Mouse (Mus musculus): Measurements from ENCODE around the gene Plet1. TPM values are rescaled to one million over a fixed set of nuclear protein-coding genes. Genes with fewer than 3 reads are reported as not detected.

The Plet1 gene
- total and polyA plus RNA-seq, 3 experiments, result 0.08 to 0.19 TPM; not detected in 1

- Histone ChIP-seq H3K36me3 (replicated peaks in 1 of 2; ENCODE audit: control insufficient read depth in 1 of 2, insufficient read depth in 1 of 2, low read length in 1 of 2) (peaks cover 17 to 50% of the 10 kb centered on the region in 2 experiments), H3K4me1 (ENCODE audit: control insufficient read depth in 1 of 2, insufficient read depth in 2 of 2) (peaks cover 14 to 26% of the 10 kb centered on the region in 2 experiments), H3K27ac (ENCODE audit: insufficient read depth, low read depth) (no peak overlapping the region), H3K4me2 (ENCODE audit: insufficient read depth, low read depth, poor library complexity, severe bottlenecking) (no peak overlapping the region), H3K9me3 (replicated peaks; ENCODE audit: low read length) (no peaks in the 10 kb centered on the region), H3K27me3 (replicated peaks) (no peaks in the 10 kb centered on the region), H3K9ac (ENCODE audit: insufficient read depth, low read depth) (no peak overlapping the region), H3K4me3 (replicated peaks in 1 of 3; ENCODE audit: low read depth in 2 of 3, low read length in 2 of 3, poor library complexity in 1 of 3) (no peak overlapping the region), H3K79me2 (replicated peaks; ENCODE audit: control insufficient read depth, extremely low read depth, insufficient read depth, poor library complexity, severe bottlenecking) (no peaks in the 10 kb centered on the region)
- in situ Hi-C loops (cut with MboI; ENCODE audit: low pct_ligation_motif_present, low pct_unique_long_range_greater_than_20kb, low sequenced_read_pairs), result loop anchor here (10.0 kb wide), 1 partner anchor 188 kb away; no protein-coding TSS in a partner anchor
- TF ChIP-seq NELFE (IDR thresholded peaks at IDR 0.05; ENCODE audit: low read depth, low read length) (no peak), HCFC1 (IDR thresholded peaks at IDR 0.05; ENCODE audit: low read depth, low read length) (no peak), JUN (IDR thresholded peaks at IDR 0.05; ENCODE audit: insufficient read depth, low read depth, low read length) (no peak), POLR2A (IDR thresholded peaks at IDR 0.05; ENCODE audit: low read depth, low read length) (no peak), ZNF384 (IDR thresholded peaks at IDR 0.05; ENCODE audit: low read depth, low read length) (no peak), SMC3 (IDR thresholded peaks at IDR 0.05; ENCODE audit: low read depth, low read length) (no peak), ZC3H11A (IDR thresholded peaks at IDR 0.05; ENCODE audit: low read depth, low read length) (no peak), SIN3A (IDR thresholded peaks at IDR 0.05; ENCODE audit: low read length) (no peak), MAFK (IDR thresholded peaks at IDR 0.05; ENCODE audit: insufficient replicate concordance, low read length) (no peak), RCOR1 (conservative IDR thresholded peaks at IDR 0.05; ENCODE audit: low read depth, low read length) (no peak), MAZ (IDR thresholded peaks at IDR 0.05; ENCODE audit: low read depth, low read length) (no peak), ELF1 (IDR thresholded peaks at IDR 0.05; ENCODE audit: low read depth, low read length) (no peak), E2F4 (IDR thresholded peaks at IDR 0.05; ENCODE audit: insufficient replicate concordance, low read depth, low read length) (no peak), CHD1 (IDR thresholded peaks at IDR 0.05; ENCODE audit: low read depth, low read length) (no peak), TBP (conservative IDR thresholded peaks at IDR 0.05; ENCODE audit: low read depth, low read length) (no peak)
- no peak for DNase-seq (ENCODE audit: extremely low read depth)
- dilution Hi-C loops (cut with MboI; ENCODE audit: extremely low pct_ligation_motif_present, extremely low pct_unique_long_range_greater_than_20kb, low sequenced_read_pairs), result no loop called here
These were observed 28.2 kb downstream of the Plet1 start for GRCm38 (mm10) chr9:50522574-50522973.

- Histone ChIP-seq H3K9me3 (replicated peaks; ENCODE audit: low read length) (no peaks in the 10 kb centered on the region), H3K36me3 (replicated peaks in 1 of 2; ENCODE audit: control insufficient read depth in 1 of 2, insufficient read depth in 1 of 2, low read length in 1 of 2) (peaks cover 17 to 50% of the 10 kb centered on the region in 2 experiments), H3K4me3 (replicated peaks in 1 of 3; ENCODE audit: low read depth in 2 of 3, low read length in 2 of 3, poor library complexity in 1 of 3) (no peak overlapping the region), H3K4me1 (ENCODE audit: control insufficient read depth in 1 of 2, insufficient read depth in 2 of 2) (peaks cover 14 to 40% of the 10 kb centered on the region in 2 experiments), H3K79me2 (replicated peaks; ENCODE audit: control insufficient read depth, extremely low read depth, insufficient read depth, poor library complexity, severe bottlenecking) (no peaks in the 10 kb centered on the region), H3K4me2 (ENCODE audit: insufficient read depth, low read depth, poor library complexity, severe bottlenecking) (no peak overlapping the region), H3K9ac (ENCODE audit: insufficient read depth, low read depth) (no peak overlapping the region), H3K27ac (ENCODE audit: insufficient read depth, low read depth) (no peak overlapping the region), H3K27me3 (replicated peaks) (no peaks in the 10 kb centered on the region)
- in situ Hi-C loops (cut with MboI; ENCODE audit: low pct_ligation_motif_present, low pct_unique_long_range_greater_than_20kb, low sequenced_read_pairs), result loop anchor here (5.0 to 25.0 kb wide), 3 partner anchors 58 to 988 kb away; no protein-coding TSS in a partner anchor
- DNase-seq (ENCODE audit: extremely low read depth), result no peak
- dilution Hi-C loops (cut with MboI; ENCODE audit: extremely low pct_ligation_motif_present, extremely low pct_unique_long_range_greater_than_20kb, low sequenced_read_pairs), result no loop called here
- TF ChIP-seq SIN3A (IDR thresholded peaks at IDR 0.05; ENCODE audit: low read length), result no peak
These were observed 30.6 kb downstream of the Plet1 start for GRCm38 (mm10) chr9:50524936-50525335.

Measured in CH12.LX (cell line).